23 mouse cellular contexts compared by ENCODE assay signal in genomic region chr12:99532342-99532741, GRCm38 (mm10). TPM values are rescaled to one million over a fixed set of nuclear protein-coding genes. Genes with fewer than 3 reads are reported as not detected.
A peak's percentile ranks its signal among the peaks of the same experiment; 100 is the strongest.
DNase-seq lines count a peak whose midpoint lies in the region; ATAC-seq and TF ChIP-seq lines count a peak whose summit lies in the region.
"Had no signal": no experiment of that assay in that cellular context is flagged by ENCODE, and none has a peak within 500 bp of the region (broad histone marks: within the 10 kb centered on the region; RNA-seq: fewer than 3 reads in every experiment).

No protein-coding gene starts in this region.

- H3K4me3 ChIP-seq in liver, embryonic 14.5 days (ENCODE audit: insufficient read depth in 1 of 2, low read depth in 2 of 2, low read length in 2 of 2) = no peak overlapping the region
- H3K4me3 ChIP-seq: forebrain, embryonic 12.5 days; forebrain, embryonic 15.5 days; heart, adult 2 months; heart, embryonic 10.5 days; heart, embryonic 13.5 days; hindbrain, embryonic 12.5 days; hindbrain, embryonic 15.5 days had no signal

- H3K27ac ChIP-seq in liver, embryonic 14.5 days = no peak overlapping the region
- H3K27ac ChIP-seq: forebrain, embryonic 12.5 days; forebrain, embryonic 15.5 days; heart, adult 2 months; heart, embryonic 10.5 days; heart, embryonic 13.5 days; hindbrain, embryonic 12.5 days; hindbrain, embryonic 15.5 days had no signal

- H3K4me1 ChIP-seq in liver, embryonic 14.5 days (replicated peaks; ENCODE audit: control insufficient read depth in 2 of 2, insufficient read depth in 2 of 2, low read length in 1 of 2) = peaks cover 0 to 11% of the 10 kb centered on the region in 2 experiments; a peak in 2 of 4 replicates

- ATAC-seq in common myeloid progenitor, adult 5-6 weeks (replicated peaks; ENCODE audit: low read depth, poor library complexity, severe bottlenecking) = peak; percentile 48; the same call in 1 of the 2 replicates
- peak; percentile 26; the same call in 1 of the 2 replicates for ATAC-seq in liver, embryonic 14.5 days (ENCODE audit: insufficient read depth)
- ATAC-seq in megakaryocyte progenitor cell, adult 5-6 weeks (replicated peaks; ENCODE audit: poor library complexity) = peak; percentile 68
- ATAC-seq: activated CD4-positive, CD25-positive, alpha-beta regulatory T cell, adult 4 months; forebrain, embryonic 15.5 days had no signal

- no peak for TF ChIP-seq CTCF in liver, embryonic 14.5 days (IDR thresholded peaks at IDR 0.05; ENCODE audit: low read depth)

- TF ChIP-seq EP300 in liver, embryonic 14.5 days (IDR thresholded peaks at IDR 0.05; ENCODE audit: low read depth) = peak; percentile 50

- WGBS in liver, embryonic 14.5 days (ENCODE audit: insufficient replicate concordance) = 32% methylated on average over 7 of the region's 7 CpGs

- DNase-seq in heart, adult 11 months = peak; percentile 63
- no peak for DNase-seq in heart, postnatal 25 days (ENCODE audit: low spot score)
- DNase-seq in liver, embryonic 14.5 days (ENCODE audit: low read depth in 3 of 3, low spot score in 3 of 3) = no peak
- DNase-seq in adrenal gland, postnatal 14 days = no peak
- DNase-seq in right cerebral cortex, adult 18-20 months = no peak
- DNase-seq in right cerebral cortex, postnatal 36 days (ENCODE audit: low spot score in 2 of 2) = no peak
- DNase-seq: adrenal gland, adult 8-10 months; cerebellum, adult 11-12 months; cerebellum, adult 8-10 months; cerebellum, postnatal 10 days; cerebellum, postnatal 36 days; gastrocnemius, postnatal 25 days; heart, postnatal 14 days had no signal

- H3K36me3 ChIP-seq in liver, embryonic 14.5 days (replicated peaks; ENCODE audit: control insufficient read depth, insufficient read depth, low read depth) = no peaks in the 10 kb centered on the region
- H3K36me3 ChIP-seq: hindbrain, embryonic 15.5 days had no signal

- no peaks in the 10 kb centered on the region for H3K27me3 ChIP-seq in liver, embryonic 14.5 days (ENCODE audit: control insufficient read depth, insufficient read depth, low read length)
- H3K27me3 ChIP-seq: forebrain, embryonic 12.5 days; forebrain, embryonic 15.5 days; heart, embryonic 13.5 days; hindbrain, embryonic 12.5 days; hindbrain, embryonic 15.5 days had no signal

- intact Hi-C loops in heart, postnatal 25 days (cut with DNase I) = no loop called here

- no peak overlapping the region for H3K4me2 ChIP-seq in liver, embryonic 14.5 days (ENCODE audit: low read depth)
- H3K4me2 ChIP-seq: forebrain, embryonic 12.5 days; forebrain, embryonic 15.5 days; heart, embryonic 13.5 days; hindbrain, embryonic 12.5 days; hindbrain, embryonic 15.5 days had no signal

- H3K9me3 ChIP-seq in liver, embryonic 14.5 days (ENCODE audit: control insufficient read depth, low read length) = no peaks in the 10 kb centered on the region; the same call in 1 of the 2 replicates
- H3K9me3 ChIP-seq: heart, embryonic 10.5 days had no signal

- H3K9ac ChIP-seq in liver, embryonic 14.5 days (replicated peaks) = no peak overlapping the region
- H3K9ac ChIP-seq: forebrain, embryonic 12.5 days; forebrain, embryonic 15.5 days; heart, embryonic 13.5 days; hindbrain, embryonic 12.5 days; hindbrain, embryonic 15.5 days had no signal

RNA-seq across cellular contexts. Expression of gene Foxn3, which starts 31.0 kb away (rescaled TPM):
- total RNA-seq in heart, postnatal 25 days (2021) = 100 to 1,000 TPM; 115 to 120 TPM
- 28.7 and 41.7 TPM in 2 replicates for total RNA-seq in common myeloid progenitor, adult 5-6 weeks (2017)
- 2.2 and 2.7 TPM in 2 replicates for polyA plus RNA-seq in liver, embryonic 14.5 days (2012; rRNA removed)
- polyA plus RNA-seq in liver, embryonic 14.5 days (2014; fragmentation: Nextera tagmentation; extraction: Ambion mirVana) = 13.6 and 17.2 TPM in 2 replicates
- total RNA-seq in megakaryocyte progenitor cell, adult 5-6 weeks (2015) = 45.5 and 55.2 TPM in 2 replicates
- total RNA-seq in megakaryocyte progenitor cell, adult 5-6 weeks (2017) = 17.7 and 21.6 TPM in 2 replicates
- total RNA-seq in adrenal gland, postnatal 14 days (2021) = 68.9 and 85.7 TPM in 2 replicates
